Mouse (Mus musculus) E14TG2a.4 (cell line): Measurements from ENCODE around the gene Ubap1.

ENCODE experiments used
- CTCF ChIP-seq: conservative IDR thresholded peaks from 2 replicates; pipeline ENCODE4 v1.5.1; 2014; ENCODE audit warnings: low read length
- NANOG ChIP-seq: IDR thresholded peaks from 2 replicates; pipeline ENCODE4 v1.6.1; 2014; ENCODE audit warnings: borderline replicate concordance, low read length, mixed read lengths

DNA sequence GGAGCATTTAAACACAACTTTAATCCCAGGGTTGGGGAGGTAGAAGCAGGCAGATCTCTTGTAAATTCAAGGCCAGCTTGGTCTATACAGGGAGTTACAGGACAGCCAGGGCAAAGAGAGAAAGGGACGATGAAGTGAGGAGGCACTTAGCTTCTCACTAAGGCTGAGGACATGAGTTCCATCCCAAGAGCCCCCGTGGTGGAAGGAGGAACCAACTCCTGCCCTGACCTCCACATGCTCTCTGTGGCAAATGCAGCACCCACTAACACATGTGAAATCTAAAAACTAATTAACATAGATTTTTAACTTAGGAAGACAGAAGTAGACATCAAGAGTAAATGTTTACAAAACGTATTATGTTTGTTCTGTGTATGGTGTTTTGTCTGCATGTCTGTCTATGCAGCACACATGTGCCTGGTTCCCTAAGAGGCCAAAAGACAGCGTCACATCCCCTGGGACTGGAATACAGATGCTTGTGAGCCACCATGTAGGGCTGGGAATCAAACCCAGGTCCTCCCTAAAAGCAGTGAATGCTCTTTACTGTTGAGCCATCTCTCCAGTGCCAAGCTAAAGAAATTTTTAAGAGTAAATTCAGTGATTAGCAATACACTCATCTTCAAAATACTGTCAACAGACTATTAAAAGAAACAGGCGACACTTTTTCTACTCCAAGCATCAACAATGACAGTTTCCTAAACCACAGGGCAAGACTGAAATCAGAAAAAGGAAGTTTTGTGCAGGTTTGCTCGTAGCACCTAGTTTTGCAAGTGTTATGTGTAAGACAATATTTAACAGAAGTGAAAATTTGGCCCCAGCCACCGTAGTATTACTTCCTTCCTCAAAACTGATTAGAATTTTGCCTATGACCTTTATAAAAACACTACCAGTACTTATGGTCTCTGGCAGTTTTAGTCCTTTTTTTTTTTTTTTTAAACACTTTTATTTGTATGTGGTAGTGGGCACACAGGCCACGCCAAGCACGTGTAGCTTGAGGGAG, 37.9 kb upstream of the Ubap1 start:
- TF ChIP-seq CTCF (no peak), NANOG (no peak)
